Mouse (Mus musculus): ENCODE measurements around the gene Epp13. TPM values are rescaled to one million over a fixed set of nuclear protein-coding genes. Genes with fewer than 3 reads are reported as not detected.
A peak's percentile ranks its signal among the peaks of the same experiment; 100 is the strongest.
"Not testable (repeated sequence)": the region's sequence is repeated elsewhere in the genome, so short reads cannot be mapped to it uniquely, and the experiment has no call there.

The Epp13 gene
- total RNA-seq, 2 experiments from 2014 or later = not detected

GRCm38 (mm10) chr7:6284442-6285012 lies 32.0 kb downstream of the Epp13 start:
- no peak for ATAC-seq (ENCODE audit: poor library complexity, severe bottlenecking)

DNA sequence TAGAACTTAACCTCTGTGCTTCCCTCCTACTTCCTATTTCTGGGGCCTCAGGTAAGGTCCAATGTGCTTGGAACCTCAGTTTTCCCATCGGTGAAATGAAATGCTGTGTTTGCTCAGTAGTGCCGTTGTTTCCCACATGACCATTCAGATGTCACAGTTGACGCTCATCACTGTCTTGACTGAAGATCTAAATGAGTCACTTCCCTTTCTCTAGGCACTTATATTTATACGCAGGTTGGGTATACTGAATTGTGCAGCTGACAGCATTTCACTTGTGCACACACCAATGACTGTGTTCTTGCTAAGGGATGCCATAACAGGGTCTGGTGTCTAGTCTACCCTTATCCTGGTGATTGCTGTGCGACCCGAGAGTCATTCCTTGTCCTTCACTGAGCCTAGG lies 32.9 kb downstream of the Epp13 start:
- ATAC-seq (ENCODE audit: poor library complexity, severe bottlenecking) = peak; percentile 5; the same call in 1 of the 2 replicates

- peak; percentile 69 for ATAC-seq (ENCODE audit: poor library complexity, severe bottlenecking)
Observed at GRCm38 (mm10) chr7:6285842-6286705, 33.6 kb downstream of the Epp13 start, which contains the start of gene Zfp667. Zfp667 (plus strand) TSS chr7:6286579.

GRCm38 (mm10) chr7:6286921-6287531 lies 34.5 kb downstream of the Epp13 start:
- ATAC-seq (ENCODE audit: poor library complexity, severe bottlenecking) = no peak

GRCm38 (mm10) chr7:6291121-6291520 lies 38.6 kb downstream of the Epp13 start:
- not testable (repeated sequence) for ATAC-seq (ENCODE audit: poor library complexity, severe bottlenecking)

- not testable (repeated sequence) for ATAC-seq (ENCODE audit: poor library complexity, severe bottlenecking)
Observed at GRCm38 (mm10) chr7:6300796-6301195, 48.3 kb downstream of the Epp13 start.

DNA sequence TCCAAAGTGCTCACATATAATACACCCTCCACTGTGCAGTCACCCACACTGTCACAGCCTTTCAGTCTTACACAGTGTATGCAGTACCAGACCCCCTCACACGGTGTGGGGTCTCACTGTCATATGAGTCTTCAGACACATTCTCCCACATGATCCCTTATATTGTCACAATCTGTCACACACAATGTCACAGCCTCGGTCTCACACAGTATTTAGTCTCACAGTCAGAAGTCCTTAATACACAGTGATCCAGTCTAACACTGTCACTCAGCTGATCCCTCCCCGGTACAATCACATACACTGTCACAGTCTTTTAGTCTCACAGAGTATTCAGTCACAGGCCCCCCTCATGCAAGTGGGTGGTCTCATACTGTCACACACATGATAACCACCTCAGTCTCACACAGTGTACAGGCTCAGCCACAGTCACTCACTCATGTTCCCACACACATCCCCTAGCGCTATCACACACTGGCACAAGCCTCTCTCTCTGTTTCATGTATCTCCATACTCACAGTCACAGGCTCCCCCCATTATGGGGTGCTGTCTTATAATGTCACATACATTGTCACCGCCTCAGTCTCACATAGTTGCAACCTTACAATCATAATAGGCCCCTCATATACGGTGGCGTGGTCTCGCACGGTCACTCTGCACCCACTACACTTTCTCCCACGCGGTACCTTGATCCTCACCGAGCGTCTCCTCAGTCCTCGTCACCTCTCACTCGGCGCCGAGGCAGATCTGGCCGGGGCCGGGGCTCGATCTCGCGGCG lies 78.1 kb downstream of the Epp13 start:
- ATAC-seq (ENCODE audit: poor library complexity, severe bottlenecking) = peak; percentile 37; the same call in 1 of the 2 replicates

DNA sequence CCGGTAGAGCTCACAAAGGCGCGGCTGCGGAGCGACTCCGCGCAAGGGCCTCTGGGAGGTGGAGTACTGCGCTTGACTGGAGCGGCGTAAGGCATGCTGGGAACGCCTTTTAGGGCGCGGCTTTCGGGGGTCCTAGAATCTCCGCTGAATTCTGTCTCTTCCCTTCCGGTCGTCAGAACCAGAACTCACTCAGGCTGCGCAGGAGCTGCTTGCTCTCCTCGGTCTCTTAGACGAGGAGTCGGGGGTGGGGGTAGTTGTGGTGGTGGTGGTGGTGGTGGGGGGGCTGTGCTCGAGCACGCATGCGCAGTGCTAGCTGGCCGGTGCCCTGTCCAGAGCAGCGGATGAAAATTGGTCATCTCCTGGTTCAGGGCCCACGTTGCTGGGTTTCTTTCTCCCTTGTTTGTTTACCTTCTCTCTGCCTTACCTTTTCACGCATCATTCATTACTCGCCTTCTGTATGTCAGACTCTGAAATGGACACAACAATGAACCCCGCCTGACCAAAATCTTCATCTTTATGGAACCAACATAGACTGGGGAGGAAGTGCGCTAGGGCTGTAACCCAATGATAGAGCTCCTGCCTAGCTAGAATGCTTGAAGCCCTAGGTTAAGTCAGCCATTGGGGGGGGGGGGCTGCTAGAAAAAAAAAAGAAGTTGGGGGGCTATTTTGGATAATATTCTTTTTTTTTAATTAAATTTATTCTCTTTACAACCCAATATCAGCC lies 78.9 kb downstream of the Epp13 start, which contains the start of gene Zfp583:
Gene Zfp583 (minus strand): TSS at position 53 of the 724 bp plus-strand sequence.
- peak; percentile 97 for ATAC-seq (ENCODE audit: poor library complexity, severe bottlenecking)

Other genes with a start within 250 kb of the Epp13 start
- not detected in 2 replicates for gene Vmn1r65, start 241.7 kb upstream of the Epp13 start, total RNA-seq (2015)
- not detected in 2 replicates for gene Vmn1r65, start 241.7 kb upstream of the Epp13 start, total RNA-seq (2017)
- not detected in 2 replicates for gene Nlrp4c, start 207.5 kb upstream of the Epp13 start, total RNA-seq (2015)
- gene Nlrp4c, start 207.5 kb upstream of the Epp13 start, total RNA-seq (2017) = not detected in 2 replicates
- gene Zfp787, start 96.7 kb upstream of the Epp13 start, total RNA-seq (2015) = 11.9 and 17.0 TPM in 2 replicates
- 25.6 and 25.7 TPM in 2 replicates for gene Zfp787, start 96.7 kb upstream of the Epp13 start, total RNA-seq (2017)
- gene Zfp444, start 80.5 kb upstream of the Epp13 start, total RNA-seq (2015) = 2.0 and 3.6 TPM in 2 replicates
- 4.1 and 8.0 TPM in 2 replicates for gene Zfp444, start 80.5 kb upstream of the Epp13 start, total RNA-seq (2017)
- gene Galp, start 55.6 kb upstream of the Epp13 start, total RNA-seq (2015) = not detected in 2 replicates
- gene Galp, start 55.6 kb upstream of the Epp13 start, total RNA-seq (2017) = not detected in 2 replicates
- not detected in 2 replicates for gene Zscan5b, start 30.4 kb upstream of the Epp13 start, total RNA-seq (2015)
- not detected in 2 replicates for gene Zscan5b, start 30.4 kb upstream of the Epp13 start, total RNA-seq (2017)
- 0.69 and 1.3 TPM in 2 replicates for gene Zfp667, start 33.9 kb downstream of the Epp13 start, total RNA-seq (2015)
- gene Zfp667, start 33.9 kb downstream of the Epp13 start, total RNA-seq (2017) = 0.99 and 3.0 TPM in 2 replicates
- 0.96 and 1.3 TPM in 2 replicates for gene Zfp583, start 78.6 kb downstream of the Epp13 start, total RNA-seq (2015)
- gene Zfp583, start 78.6 kb downstream of the Epp13 start, total RNA-seq (2017) = 0.88 and 1.8 TPM in 2 replicates
- 0.13 and 0.21 TPM in 2 replicates for gene Gm3854, start 91.0 kb downstream of the Epp13 start, total RNA-seq (2015)
- not detected in 2 replicates for gene Gm3854, start 91.0 kb downstream of the Epp13 start, total RNA-seq (2017)
- gene Zfp78, start 110.6 kb downstream of the Epp13 start, total RNA-seq (2015) = 2.9 and 4.3 TPM in 2 replicates
- gene Zfp78, start 110.6 kb downstream of the Epp13 start, total RNA-seq (2017) = 2.0 and 5.1 TPM in 2 replicates
- 1.5 and 2.5 TPM in 2 replicates for gene Zfp28, start 130.6 kb downstream of the Epp13 start, total RNA-seq (2015)
- gene Zfp28, start 130.6 kb downstream of the Epp13 start, total RNA-seq (2017) = 0.73 and 0.81 TPM in 2 replicates
- not detected in 2 replicates for gene Smim17, start 146.0 kb downstream of the Epp13 start, total RNA-seq (2015)
- not detected in 2 replicates for gene Smim17, start 146.0 kb downstream of the Epp13 start, total RNA-seq (2017)
- gene Gm20715, start 157.6 kb downstream of the Epp13 start, total RNA-seq (2015) = not detected in 2 replicates
- gene Gm20715, start 157.6 kb downstream of the Epp13 start, total RNA-seq (2017) = not detected in 2 replicates
- gene Olfr1344, start 186.0 kb downstream of the Epp13 start, total RNA-seq (2015) = not detected in 2 replicates
- gene Olfr1344, start 186.0 kb downstream of the Epp13 start, total RNA-seq (2017) = not detected in 2 replicates
- gene Olfr1336, start 203.5 kb downstream of the Epp13 start, total RNA-seq (2015) = not detected in 2 replicates
- gene Olfr1336, start 203.5 kb downstream of the Epp13 start, total RNA-seq (2017) = not detected in 2 replicates
- gene Olfr1346, start 214.4 kb downstream of the Epp13 start, total RNA-seq (2015) = not detected in 2 replicates
- not detected in 2 replicates for gene Olfr1346, start 214.4 kb downstream of the Epp13 start, total RNA-seq (2017)
- not detected in 2 replicates for gene Olfr5, start 234.2 kb downstream of the Epp13 start, total RNA-seq (2015)
- not detected in 2 replicates for gene Olfr5, start 234.2 kb downstream of the Epp13 start, total RNA-seq (2017)
- gene Olfr1347, start 247.0 kb downstream of the Epp13 start, total RNA-seq (2015) = not detected in 2 replicates
- gene Olfr1347, start 247.0 kb downstream of the Epp13 start, total RNA-seq (2017) = not detected in 2 replicates

All from megakaryocyte, adult 5-6 weeks (primary cell).